Mouse (Mus musculus): ENCODE results near the gene Clic1. TPM values are rescaled to one million over a fixed set of nuclear protein-coding genes. Genes with fewer than 3 reads are reported as not detected.

Clic1 gene
- total and polyA plus RNA-seq, 3 experiments, result 114 to 198 (median 160) TPM

GRCm38 (mm10) chr17:35058911-35059892 lies 9.4 kb downstream of the Clic1 start, which contains the start of gene Ddah2:
Gene Ddah2, plus strand, starts transcription at chr17:35059035.
- Histone ChIP-seq H3K9ac (ENCODE audit: insufficient read depth, low read depth) (no peak within 1 kb of the TSS), H3K79me2 (replicated peaks; ENCODE audit: control insufficient read depth, extremely low read depth, insufficient read depth, poor library complexity, severe bottlenecking) (0 out of 2 replicates have a peak, but pooled peaks cover 2% of the 10 kb centered on the region), H3K27me3 (replicated peaks) (no peaks in the 10 kb centered on the region), H3K27ac (ENCODE audit: insufficient read depth, low read depth) (no peak within 1 kb of the TSS), H3K36me3 (replicated peaks in 1 of 2; ENCODE audit: control insufficient read depth in 1 of 2, insufficient read depth in 1 of 2, low read length in 1 of 2) (peaks cover 58 to 87% of the 10 kb centered on the region in 2 experiments), H3K4me3 (replicated peaks in 1 of 3; ENCODE audit: low read depth in 2 of 3, low read length in 2 of 3, poor library complexity in 1 of 3) (no peak within 1 kb of the TSS), H3K4me1 (ENCODE audit: control insufficient read depth in 1 of 2, insufficient read depth in 2 of 2) (peaks cover 2 to 7% of the 10 kb centered on the region in 2 experiments; a peak in 3 of 4 replicates), H3K9me3 (replicated peaks; ENCODE audit: low read length) (peaks cover 2% of the 10 kb centered on the region), H3K4me2 (ENCODE audit: insufficient read depth, low read depth, poor library complexity, severe bottlenecking) (no peak within 1 kb of the TSS)
- dilution Hi-C loops (cut with MboI; ENCODE audit: extremely low pct_ligation_motif_present, extremely low pct_unique_long_range_greater_than_20kb, low sequenced_read_pairs), result no loop called here
- TF ChIP-seq POLR2A (IDR thresholded peaks at IDR 0.05; ENCODE audit: low read depth, low read length) (no peak; the same call in 1 of the 2 replicates), SMC3 (IDR thresholded peaks at IDR 0.05; ENCODE audit: low read depth, low read length) (peak; percentile 70), RAD21 (IDR thresholded peaks at IDR 0.05; ENCODE audit: low read depth, low read length) (peak; percentile 62), USF2 (conservative IDR thresholded peaks at IDR 0.05; ENCODE audit: low read depth, low read length) (no peak), MAZ (IDR thresholded peaks at IDR 0.05; ENCODE audit: low read depth, low read length) (0 out of 2 replicates have a peak, but pooled peaks have one; percentile 28), TBP (conservative IDR thresholded peaks at IDR 0.05; ENCODE audit: low read depth, low read length) (no peak), CHD1 (IDR thresholded peaks at IDR 0.05; ENCODE audit: low read depth, low read length) (no peak), CHD2 (IDR thresholded peaks at IDR 0.05; ENCODE audit: low read length) (no peak), CTCF (conservative IDR thresholded peaks at IDR 0.05 in 1 of 2, IDR thresholded peaks at IDR 0.05 in 1 of 2; ENCODE audit: low read depth in 2 of 2, low read length in 2 of 2) (peak in 1 of 2 experiments; percentile 65; a peak in 2 of 4 replicates)
- peak; percentile 57 for DNase-seq (ENCODE audit: extremely low read depth)
- in situ Hi-C loops (cut with MboI; ENCODE audit: low pct_ligation_motif_present, low pct_unique_long_range_greater_than_20kb, low sequenced_read_pairs), result no loop called here

DNA sequence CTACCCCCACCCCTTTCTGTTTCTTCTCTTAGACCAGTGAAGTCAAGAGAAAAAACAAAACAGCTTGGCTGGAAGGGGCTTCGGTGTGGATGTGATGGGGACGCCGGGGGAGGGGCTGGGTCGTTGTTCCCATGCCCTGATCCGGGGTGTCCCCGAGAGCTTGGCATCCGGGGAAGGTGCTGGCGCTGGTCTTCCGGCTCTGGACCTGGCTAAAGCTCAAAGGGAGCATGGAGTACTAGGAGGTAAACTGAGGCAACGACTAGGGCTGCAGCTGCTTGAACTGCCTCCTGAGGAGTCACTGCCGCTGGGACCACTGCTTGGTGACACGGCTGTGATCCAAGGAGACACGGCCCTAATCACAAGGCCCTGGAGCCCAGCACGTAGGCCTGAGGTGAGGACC lies 10.3 kb downstream of the Clic1 start:
- dilution Hi-C loops (cut with MboI; ENCODE audit: extremely low pct_ligation_motif_present, extremely low pct_unique_long_range_greater_than_20kb, low sequenced_read_pairs) (no loop called here), in situ Hi-C loops (cut with MboI; ENCODE audit: low pct_ligation_motif_present, low pct_unique_long_range_greater_than_20kb, low sequenced_read_pairs) (no loop called here)
- Histone ChIP-seq H3K9ac (ENCODE audit: insufficient read depth, low read depth) (no peak overlapping the region), H3K27me3 (replicated peaks) (no peaks in the 10 kb centered on the region), H3K4me3 (replicated peaks in 1 of 3; ENCODE audit: low read depth in 2 of 3, low read length in 2 of 3, poor library complexity in 1 of 3) (no peak overlapping the region), H3K79me2 (replicated peaks; ENCODE audit: control insufficient read depth, extremely low read depth, insufficient read depth, poor library complexity, severe bottlenecking) (no peaks in the 10 kb centered on the region), H3K27ac (ENCODE audit: insufficient read depth, low read depth) (no peak overlapping the region), H3K4me2 (ENCODE audit: insufficient read depth, low read depth, poor library complexity, severe bottlenecking) (no peak overlapping the region), H3K36me3 (replicated peaks in 1 of 2; ENCODE audit: control insufficient read depth in 1 of 2, insufficient read depth in 1 of 2, low read length in 1 of 2) (peaks cover 52 to 84% of the 10 kb centered on the region in 2 experiments), H3K4me1 (ENCODE audit: control insufficient read depth in 1 of 2, insufficient read depth in 2 of 2) (peaks cover 2 to 7% of the 10 kb centered on the region in 2 experiments; a peak in 3 of 4 replicates), H3K9me3 (replicated peaks; ENCODE audit: low read length) (no peaks in the 10 kb centered on the region)
- no peak for DNase-seq (ENCODE audit: extremely low read depth)
- no peak for TF ChIP-seq BHLHE40 (IDR thresholded peaks at IDR 0.05; ENCODE audit: low read depth, low read length)
- TF ChIP-seq ZNF384 (IDR thresholded peaks at IDR 0.05; ENCODE audit: low read depth, low read length), result no peak
- TF ChIP-seq CHD1 (IDR thresholded peaks at IDR 0.05; ENCODE audit: low read depth, low read length), result no peak
- no peak for TF ChIP-seq JUN (IDR thresholded peaks at IDR 0.05; ENCODE audit: insufficient read depth, low read depth, low read length)
- TF ChIP-seq RCOR1 (conservative IDR thresholded peaks at IDR 0.05; ENCODE audit: low read depth, low read length), result no peak
- no peak for TF ChIP-seq CHD2 (IDR thresholded peaks at IDR 0.05; ENCODE audit: low read length)
- TF ChIP-seq EP300 (IDR thresholded peaks at IDR 0.05; ENCODE audit: low read length), result no peak
- no peak for TF ChIP-seq ETS1 (conservative IDR thresholded peaks at IDR 0.05; ENCODE audit: low read depth, low read length)
- no peak for TF ChIP-seq HCFC1 (IDR thresholded peaks at IDR 0.05; ENCODE audit: low read depth, low read length)
- TF ChIP-seq GABPA (IDR thresholded peaks at IDR 0.05; ENCODE audit: insufficient replicate concordance, low read depth, low read length), result no peak
- TF ChIP-seq RAD21 (IDR thresholded peaks at IDR 0.05; ENCODE audit: low read depth, low read length), result no peak
